Mouse (Mus musculus) layer of hippocampus, postnatal 14 days (tissue): ENCODE data around the gene Cxcr2. TPM values are rescaled to one million over a fixed set of nuclear protein-coding genes. Genes with fewer than 3 reads are reported as not detected.

Experiments
- DNase-seq, 2 experiments: peaks; one replicate each; pipeline ENCODE4 v3.0.0; 2021 to 2022; ENCODE audit warnings: low spot score in 2 of 2, mixed read lengths in 1 of 2
- microRNA-seq, 2 experiments: library from miRNA; unstranded; fragments of <30 nt; microRNA quantifications; one replicate each; pipeline ENCODE4 v1.2.0; 2021
- total RNA-seq, 2 experiments: library from RNA; stranded (reverse); gene quantifications; 2 replicates each; pipeline ENCODE4 v1.2.3; 2021

The Cxcr2 gene
- total RNA-seq, 2 experiments from 2014 or later, result not detected

DNA sequence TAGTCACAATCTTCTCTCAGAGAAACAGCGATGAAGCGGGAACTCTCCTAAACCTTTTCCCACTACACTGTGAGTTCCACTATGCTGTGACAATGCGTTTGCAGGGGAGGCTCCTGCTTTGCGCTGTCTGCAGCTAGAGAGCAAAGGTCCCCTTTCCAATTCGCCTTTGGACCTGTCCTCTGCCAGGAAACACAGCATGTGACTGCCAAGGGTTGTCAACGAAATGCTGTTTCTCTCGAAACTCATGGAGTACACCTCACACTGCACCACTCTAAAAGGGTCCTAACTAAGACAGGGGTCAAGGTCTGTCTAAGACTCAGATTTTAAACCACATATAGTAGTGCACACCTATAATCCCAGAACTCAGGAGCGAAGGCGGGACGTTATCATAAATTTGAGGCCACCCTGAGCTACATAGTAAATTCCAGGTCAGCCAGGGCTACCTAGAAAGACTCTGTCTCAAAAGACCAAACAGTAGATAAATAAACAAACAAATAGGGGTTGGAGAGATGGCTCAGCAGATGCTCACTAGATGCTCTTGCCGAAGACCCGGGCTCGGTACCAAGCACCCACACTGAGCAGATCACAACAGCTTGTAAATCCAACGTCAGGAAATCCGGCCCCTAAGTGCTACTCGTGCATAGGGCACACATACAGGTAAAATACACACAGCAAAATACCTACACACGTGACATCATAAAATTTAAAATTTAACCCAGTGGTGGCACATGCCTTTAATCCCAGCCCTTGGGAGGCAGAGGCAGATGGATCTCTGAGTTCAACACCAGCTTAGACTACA is 43.0 kb downstream of the Cxcr2 start:
- no peak for DNase-seq

DNA sequence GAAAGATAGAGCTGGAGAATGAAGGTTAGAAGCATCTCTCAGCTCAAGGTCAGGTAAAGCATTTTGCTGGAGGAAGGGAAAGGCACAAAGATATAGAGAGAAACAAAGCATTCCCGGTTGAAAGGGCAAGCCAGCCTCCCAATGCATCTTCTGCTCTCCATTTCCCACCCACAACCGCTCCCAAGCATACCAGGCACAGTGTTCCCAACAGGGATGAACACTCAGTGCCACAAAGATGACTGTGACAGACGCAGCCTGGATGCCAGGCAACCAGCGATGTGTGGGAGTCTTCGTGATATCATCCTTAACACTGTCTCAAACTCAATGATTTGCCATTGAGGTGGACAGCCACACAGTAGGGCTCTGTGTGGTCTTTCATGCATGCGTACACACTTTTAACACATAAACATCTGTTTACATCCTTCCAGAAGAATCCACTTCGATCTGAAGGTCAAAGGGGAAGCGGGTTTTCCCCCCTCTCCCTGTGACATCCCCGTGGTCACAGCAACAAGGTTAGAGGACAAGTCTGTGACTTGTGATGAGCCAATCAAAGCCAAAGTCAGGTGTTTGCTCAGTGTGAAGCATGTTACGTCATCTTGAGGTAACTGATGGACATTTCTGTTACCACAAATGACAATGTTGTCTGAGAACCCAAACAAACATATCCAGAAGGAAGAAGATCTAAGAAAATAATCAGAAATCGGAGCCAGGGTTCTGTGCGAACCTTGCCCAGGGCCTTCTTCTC is 44.1 kb downstream of the Cxcr2 start:
- DNase-seq, result peak; percentile 55 to 79

DNA sequence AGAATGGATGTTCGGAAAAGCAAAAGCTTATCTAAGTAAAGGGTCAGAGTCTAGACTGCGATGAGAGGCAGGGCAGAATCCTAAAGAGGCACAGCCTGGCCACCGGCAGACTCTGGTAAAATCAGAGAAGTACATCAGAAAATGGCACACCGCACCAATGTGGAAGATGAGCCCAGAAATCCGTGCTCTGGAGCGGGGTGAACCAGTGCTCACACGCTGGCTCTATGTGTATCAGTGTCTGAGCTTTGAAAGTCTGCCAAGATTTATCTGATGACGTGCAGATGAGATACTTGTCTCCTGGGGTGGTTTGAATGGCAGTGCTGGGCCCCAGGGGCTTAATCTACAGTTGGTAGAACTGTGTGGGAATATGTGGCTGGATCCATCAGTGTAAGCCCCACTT is 45.3 kb downstream of the Cxcr2 start:
- DNase-seq, result no peak

DNA sequence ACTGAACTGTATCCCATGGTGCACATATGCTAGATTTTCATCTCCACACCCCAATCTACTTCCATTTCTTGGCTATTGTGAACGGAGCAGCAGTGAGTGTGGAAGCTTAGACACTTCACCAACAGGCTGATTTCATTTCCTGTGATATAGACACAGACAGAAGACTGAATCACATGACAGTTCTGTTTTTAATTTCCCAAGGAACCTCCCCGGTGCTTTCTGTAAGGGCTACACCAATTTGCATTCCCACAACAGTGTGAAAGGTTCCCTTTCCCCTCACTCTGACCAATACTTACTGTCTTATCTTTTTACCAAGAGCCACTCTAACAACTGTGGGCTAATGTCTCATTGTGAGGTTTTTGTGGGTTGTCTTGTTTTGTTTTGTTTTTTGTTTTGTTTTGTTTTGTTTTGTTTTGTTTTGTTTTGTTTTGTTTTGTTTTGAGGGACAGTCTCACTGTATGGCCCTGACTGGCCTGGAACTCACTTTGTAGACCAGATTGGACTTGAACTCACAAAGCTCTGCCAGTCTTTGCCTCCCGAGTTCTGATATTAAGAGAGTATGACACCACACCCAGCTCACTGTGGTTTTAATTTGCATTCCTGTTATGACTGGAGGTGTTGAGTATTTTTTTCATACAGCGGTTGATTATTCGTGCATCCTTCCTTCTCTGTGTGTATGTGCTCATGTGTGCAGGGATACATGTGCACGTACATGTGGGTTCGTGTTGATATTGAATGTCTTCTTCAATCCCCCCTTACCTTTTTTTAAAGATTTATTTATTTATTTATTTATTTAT is 47.5 kb downstream of the Cxcr2 start:
- no peak for DNase-seq

DNA sequence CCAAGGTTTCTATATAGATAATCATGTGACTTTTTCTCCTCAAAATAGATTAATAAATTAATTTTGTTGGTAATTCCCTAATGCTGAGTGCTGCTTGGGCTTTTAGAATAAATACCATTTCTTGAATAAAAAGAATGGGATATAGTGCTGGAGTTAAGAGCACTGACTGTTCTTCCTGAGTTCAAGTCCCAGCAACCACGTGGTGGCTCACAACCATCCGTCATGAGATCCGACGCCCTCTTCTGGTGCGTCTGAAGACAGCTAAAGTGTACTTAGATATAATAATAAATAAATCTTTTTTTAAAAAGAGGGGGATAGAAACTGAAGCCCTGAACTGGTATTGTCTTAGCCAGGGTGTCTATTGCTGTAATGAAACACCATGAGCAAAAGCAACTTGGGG is 49.7 kb downstream of the Cxcr2 start:
- DNase-seq, result no peak

DNA sequence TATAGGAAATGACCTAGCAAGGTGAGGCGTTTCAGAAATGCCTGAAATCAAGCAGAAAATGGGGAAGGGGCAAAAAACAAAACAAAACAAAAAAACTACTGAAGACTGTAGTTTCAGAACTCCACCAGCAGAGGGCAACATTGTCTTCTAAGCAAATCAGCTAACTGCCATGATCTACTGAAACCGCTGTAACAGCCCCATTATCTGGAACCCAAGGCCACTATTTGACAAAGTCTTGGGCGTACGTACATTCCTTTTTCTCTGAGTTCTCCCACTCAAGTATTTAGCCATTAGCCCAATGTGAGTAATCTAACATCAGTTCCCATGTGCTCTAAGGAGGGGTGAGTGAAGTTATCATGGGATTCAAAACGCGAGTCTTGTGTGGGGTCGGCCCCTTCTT is 52.1 kb downstream of the Cxcr2 start:
- no peak for DNase-seq

DNA sequence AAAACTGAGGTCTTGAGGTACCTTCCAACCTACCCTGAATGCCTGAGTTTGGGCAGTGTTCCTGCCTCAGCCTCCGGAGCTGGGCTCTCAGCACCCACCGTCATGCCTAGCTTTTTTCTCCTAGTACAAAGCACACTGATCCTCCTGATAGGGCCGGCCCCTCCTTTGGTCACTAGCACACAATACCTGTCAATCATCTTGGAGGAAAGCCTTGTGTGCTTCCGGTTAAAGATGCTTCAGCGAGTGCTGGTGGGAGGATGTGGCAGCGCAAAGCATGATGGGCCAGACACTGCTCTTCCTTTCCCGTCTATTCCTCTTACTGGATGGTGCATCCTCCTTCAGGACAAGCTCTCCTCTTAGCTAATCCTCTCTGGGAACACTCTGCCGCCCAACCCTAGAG is 52.9 kb downstream of the Cxcr2 start:
- no peak for DNase-seq

DNA sequence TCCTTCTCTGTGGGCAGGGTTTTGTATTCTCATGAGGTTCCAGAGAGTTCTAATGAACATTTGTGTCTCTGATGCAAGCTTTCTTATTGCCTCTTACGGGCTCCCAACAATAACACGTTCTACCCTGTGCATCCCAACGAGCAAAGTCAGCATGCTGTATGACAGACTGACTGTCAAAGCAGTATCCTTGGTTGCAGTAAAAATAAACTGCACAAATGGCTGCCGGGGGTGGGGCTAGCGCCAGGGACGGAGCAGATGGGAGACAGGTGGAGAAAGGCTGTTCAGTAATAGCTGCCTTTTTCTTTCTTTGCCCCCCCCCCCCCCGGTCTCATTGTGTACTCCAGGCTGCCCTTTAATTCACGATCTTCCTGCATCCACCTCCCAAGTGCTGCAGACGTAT is 54.1 kb downstream of the Cxcr2 start:
- peak; percentile 65 to 87 for DNase-seq

DNA sequence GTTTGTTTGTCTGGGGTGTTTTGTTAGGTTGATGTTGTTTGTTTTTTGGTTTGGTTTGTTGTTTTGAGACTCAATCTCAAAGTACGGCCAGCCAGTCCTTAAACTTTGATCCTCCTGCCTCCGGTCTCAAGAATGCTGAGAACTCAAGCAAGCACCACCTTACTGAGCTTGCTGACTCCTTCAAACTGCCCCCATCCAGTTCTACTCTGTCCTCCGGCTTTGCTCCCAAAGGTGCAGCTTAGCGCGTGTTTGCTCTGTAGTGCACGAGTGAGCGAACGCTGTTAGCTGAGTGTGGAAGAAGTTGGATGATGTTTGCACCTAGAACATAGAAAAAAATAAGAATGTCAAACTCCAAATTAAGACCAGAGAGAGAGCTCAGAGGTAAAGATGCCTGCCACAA is 55.2 kb downstream of the Cxcr2 start:
- no peak for DNase-seq

Small RNA genes within 50 kb of the gene (microRNA-seq; reads per million reads assigned to microRNA genes)
- gene Mir1928, result 0 reads per million in 2 experiments

Other genes with a start within 250 kb of the Cxcr2 start
- gene Tns1, start 29.5 kb upstream of the Cxcr2 start, total RNA-seq, result 10 to 100 TPM; 49.6 to 52.2 TPM
- under 1 TPM; 0.18 to 0.24 TPM for gene Rufy4, start 28.4 kb upstream of the Cxcr2 start, total RNA-seq
- gene Cxcr1, start 40.6 kb downstream of the Cxcr2 start, total RNA-seq, result not detected
- 100 to 1,000 TPM; 344 to 348 TPM for gene Arpc2, start 82.1 kb downstream of the Cxcr2 start, total RNA-seq
- not detected for gene Gpbar1, start 124.6 kb downstream of the Cxcr2 start, total RNA-seq
- gene Aamp, start 130.7 kb downstream of the Cxcr2 start, total RNA-seq, result 100 to 1,000 TPM; 143 to 145 TPM
- 100 to 1,000 TPM; 143 to 157 TPM for gene Pnkd, start 130.9 kb downstream of the Cxcr2 start, total RNA-seq
- 10 to 100 TPM; 19.5 to 19.7 TPM for gene Tmbim1, start 151.6 kb downstream of the Cxcr2 start, total RNA-seq
- gene Catip, start 208.1 kb downstream of the Cxcr2 start, total RNA-seq, result 1 to 10 TPM; 1.1 to 1.8 TPM
- 1 to 10 TPM; 1.6 to 5.3 TPM for gene Slc11a1, start 221.2 kb downstream of the Cxcr2 start, total RNA-seq
- 10 to 100 TPM; 23.8 to 28.2 TPM for gene Ctdsp1, start 237.5 kb downstream of the Cxcr2 start, total RNA-seq